Mouse (Mus musculus): Measurements from ENCODE around the gene Haao. TPM values are rescaled to one million over a fixed set of nuclear protein-coding genes. Genes with fewer than 3 reads are reported as not detected.
"Not testable (repeated sequence)": the region's sequence is repeated elsewhere in the genome, so short reads cannot be mapped to it uniquely, and the experiment has no call there.

Gene Haao
- total RNA-seq, 2 experiments from 2014 or later: 0.13 TPM; not detected in 1

DNA sequence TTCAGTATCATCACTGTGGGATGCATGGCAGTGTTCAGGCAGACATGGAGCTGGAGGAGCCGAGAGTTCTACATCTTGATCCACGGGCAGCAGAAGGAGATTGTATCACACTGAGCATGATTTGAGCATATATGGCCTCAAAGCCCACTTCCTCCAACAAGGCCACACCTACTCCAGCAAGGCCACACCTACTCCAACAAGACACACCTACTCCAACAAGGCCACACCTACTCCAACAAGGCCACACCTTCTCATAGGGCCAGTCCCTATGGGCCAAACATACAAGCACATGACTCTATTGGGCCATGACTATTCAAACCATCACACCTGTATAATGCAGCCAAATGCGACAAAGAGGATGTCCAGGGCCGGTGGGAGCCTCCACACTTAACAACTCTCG, 23.6 kb upstream of the Haao start:
- DNase-seq (ENCODE audit: low spot score): no peak
- intact Hi-C loops (cut with DNase I): loop anchor here (5.0 to 10.0 kb wide), 2 partner anchors 516 to 613 kb away; no protein-coding TSS in a partner anchor

- DNase-seq (ENCODE audit: low spot score): no peak
- intact Hi-C loops (cut with DNase I): loop anchor here (5.0 to 10.0 kb wide), 2 partner anchors 517 to 614 kb away; no protein-coding TSS in a partner anchor
Observed at GRCm38 (mm10) chr17:83870385-83870784, 22.6 kb upstream of the Haao start.

- no peak for DNase-seq (ENCODE audit: low spot score)
- intact Hi-C loops (cut with DNase I): no loop called here
Observed at GRCm38 (mm10) chr17:83866582-83866981, 18.8 kb upstream of the Haao start.

- no peak for DNase-seq (ENCODE audit: low spot score)
- intact Hi-C loops (cut with DNase I): no loop called here
Observed at GRCm38 (mm10) chr17:83865366-83865765, 17.6 kb upstream of the Haao start.

DNA sequence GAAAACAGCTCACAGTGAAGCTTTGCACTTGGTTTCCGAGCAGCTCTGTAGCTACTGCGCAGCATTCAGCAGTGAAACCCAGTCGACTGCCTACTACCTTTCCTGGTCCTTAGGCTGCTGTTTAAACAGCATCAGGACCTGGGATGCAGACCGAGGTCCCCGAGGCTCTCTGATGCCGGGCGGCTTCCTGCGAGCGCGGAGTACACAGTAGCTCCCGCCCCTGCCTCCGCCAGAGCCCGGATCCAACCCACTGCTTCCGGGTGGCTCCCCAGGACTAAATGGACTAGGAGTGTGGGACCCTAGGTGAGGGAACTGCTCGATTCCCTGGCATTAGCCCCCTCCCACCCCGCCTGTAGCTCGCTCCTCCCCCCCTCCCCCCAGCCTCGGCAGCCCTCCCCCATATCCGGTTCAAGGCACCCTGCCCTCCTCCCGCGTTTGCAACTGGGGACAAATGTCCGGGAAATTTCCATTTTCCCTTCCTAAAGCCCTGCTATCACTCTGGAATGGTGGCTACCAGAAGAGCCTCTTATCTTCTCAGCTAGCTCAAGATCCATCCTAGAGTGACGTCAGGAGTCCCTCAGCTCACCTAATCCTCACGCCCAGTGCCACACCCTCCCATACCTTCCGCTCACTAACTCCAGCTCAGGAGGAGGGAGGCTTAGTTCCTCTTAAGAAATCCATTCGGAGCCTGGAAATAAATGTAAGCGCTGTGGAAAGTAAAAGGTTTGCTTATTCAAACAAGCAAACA, 14.5 kb upstream of the Haao start:
- intact Hi-C loops (cut with DNase I): no loop called here
- peak; percentile 45 for DNase-seq (ENCODE audit: low spot score)

GRCm38 (mm10) chr17:83861444-83862133, 13.8 kb upstream of the Haao start:
- peak; percentile 89 for DNase-seq (ENCODE audit: low spot score)

GRCm38 (mm10) chr17:83860968-83861367, 13.2 kb upstream of the Haao start:
- DNase-seq (ENCODE audit: low spot score); intact Hi-C loops (cut with DNase I): not testable (repeated sequence)

More at GRCm38 (mm10) chr17:83861444-83862133, 13.8 kb upstream of the Haao start:
- intact Hi-C loops (cut with DNase I): no loop called here

- DNase-seq (ENCODE audit: low spot score): no peak
- intact Hi-C loops (cut with DNase I): no loop called here
Observed at GRCm38 (mm10) chr17:83860224-83860623, 12.5 kb upstream of the Haao start.

- intact Hi-C loops (cut with DNase I): loop anchor here (10.0 kb wide), 1 partner anchor 155 kb away; the partner anchor contains the start of gene Mta3
- no peak for DNase-seq (ENCODE audit: low spot score)
Observed at GRCm38 (mm10) chr17:83859639-83860038, 11.9 kb upstream of the Haao start.

DNA sequence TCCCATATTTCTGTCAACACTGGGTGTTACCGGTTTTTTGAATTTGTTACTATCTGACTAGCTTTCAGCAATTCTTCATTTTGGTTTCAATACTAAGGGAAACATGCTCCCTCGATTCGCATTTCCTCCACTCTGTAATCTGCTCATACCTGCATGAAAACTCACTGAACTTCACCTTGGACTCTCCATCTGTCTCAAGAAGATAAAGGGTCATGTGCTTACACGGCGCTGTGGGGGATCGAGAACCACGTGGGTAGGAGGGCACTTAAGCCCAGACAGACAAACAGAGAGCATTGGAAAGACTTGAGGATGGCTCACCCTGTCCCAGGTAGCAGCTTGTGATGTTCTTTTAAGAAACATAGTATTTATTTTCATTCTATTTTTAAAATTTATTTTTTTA, 10.7 kb upstream of the Haao start:
- intact Hi-C loops (cut with DNase I): loop anchor here (10.0 kb wide), 1 partner anchor 154 kb away; the partner anchor contains the start of gene Mta3
- DNase-seq (ENCODE audit: low spot score): no peak

GRCm38 (mm10) chr17:83854284-83854918, 6.6 kb upstream of the Haao start:
- intact Hi-C loops (cut with DNase I): loop anchor here (10.0 kb wide), 1 partner anchor 150 kb away; the partner anchor contains the start of gene Mta3
- DNase-seq (ENCODE audit: low spot score): no peak

- intact Hi-C loops (cut with DNase I): loop anchor here (10.0 kb wide), 1 partner anchor 149 kb away; the partner anchor contains the start of gene Mta3
- no peak for DNase-seq (ENCODE audit: low spot score)
Observed at GRCm38 (mm10) chr17:83853831-83854230, 6.1 kb upstream of the Haao start.

DNA sequence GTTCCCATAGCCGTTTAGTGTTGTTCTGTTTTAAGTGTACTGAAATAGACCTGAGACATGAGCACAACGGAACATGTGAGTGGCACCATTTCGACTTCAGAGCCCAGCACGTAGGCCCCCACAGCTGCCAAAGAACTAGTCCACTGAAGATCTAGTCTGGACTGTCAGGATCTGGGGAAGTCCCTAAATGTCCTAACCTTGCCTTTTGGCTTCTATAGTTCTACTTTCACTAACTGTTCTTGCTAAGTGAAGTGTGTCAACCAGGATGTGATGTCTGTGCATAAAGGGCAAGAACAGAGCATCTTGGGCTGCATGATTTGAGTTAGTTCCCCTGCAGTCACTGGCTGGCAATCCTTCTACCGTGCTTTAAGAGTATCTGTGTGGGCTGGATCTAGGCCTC, 3.1 kb upstream of the Haao start:
- no peak for DNase-seq (ENCODE audit: low spot score)
- intact Hi-C loops (cut with DNase I): loop anchor here (2.0 to 10.0 kb wide), 3 partner anchors 146 to 580 kb away; partner anchors contain the start of gene Mta3

GRCm38 (mm10) chr17:83850458-83850857, 2.7 kb upstream of the Haao start:
- peak; percentile 24 for DNase-seq (ENCODE audit: low spot score)
- intact Hi-C loops (cut with DNase I): loop anchor here (2.0 to 10.0 kb wide), 3 partner anchors 146 to 580 kb away; partner anchors contain the start of gene Mta3

DNA sequence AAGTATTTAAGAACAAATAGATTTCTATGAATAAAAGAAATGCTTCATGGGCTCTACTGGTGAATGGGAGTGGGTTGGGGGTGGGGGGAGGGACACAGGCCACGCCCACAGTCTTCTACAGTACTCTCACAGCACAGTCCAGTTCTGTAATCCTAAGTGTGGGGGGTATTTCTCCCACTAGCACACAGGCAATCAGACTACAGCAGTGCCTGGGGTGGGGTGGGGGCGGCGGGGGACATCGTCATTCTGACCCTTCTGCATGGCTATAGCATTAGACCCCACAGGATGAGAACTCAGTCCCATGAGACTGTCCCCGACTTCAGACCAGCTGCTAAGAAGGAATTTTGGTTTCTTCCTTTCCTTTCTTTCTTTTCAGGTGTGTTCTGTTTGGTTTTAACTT, 2.0 kb upstream of the Haao start:
- no peak for DNase-seq (ENCODE audit: low spot score)
- intact Hi-C loops (cut with DNase I): loop anchor here (2.0 to 10.0 kb wide), 5 partner anchors 145 to 825 kb away; partner anchors contain the start of gene Mta3

GRCm38 (mm10) chr17:83849081-83849675, 1.4 kb upstream of the Haao start:
- intact Hi-C loops (cut with DNase I): loop anchor here (5.0 to 10.0 kb wide), 2 partner anchors 202 to 824 kb away; no protein-coding TSS in a partner anchor
- no peak for DNase-seq (ENCODE audit: low spot score)

GRCm38 (mm10) chr17:83848482-83848881, 719 bp upstream of the Haao start:
- DNase-seq (ENCODE audit: low spot score): no peak
- intact Hi-C loops (cut with DNase I): loop anchor here (5.0 to 10.0 kb wide), 2 partner anchors 201 to 824 kb away; no protein-coding TSS in a partner anchor

GRCm38 (mm10) chr17:83847100-83847499, 663 bp downstream of the Haao start:
- no peak for DNase-seq (ENCODE audit: low spot score)
- intact Hi-C loops (cut with DNase I): loop anchor here (5.0 to 10.0 kb wide), 2 partner anchors 200 to 822 kb away; no protein-coding TSS in a partner anchor

DNA sequence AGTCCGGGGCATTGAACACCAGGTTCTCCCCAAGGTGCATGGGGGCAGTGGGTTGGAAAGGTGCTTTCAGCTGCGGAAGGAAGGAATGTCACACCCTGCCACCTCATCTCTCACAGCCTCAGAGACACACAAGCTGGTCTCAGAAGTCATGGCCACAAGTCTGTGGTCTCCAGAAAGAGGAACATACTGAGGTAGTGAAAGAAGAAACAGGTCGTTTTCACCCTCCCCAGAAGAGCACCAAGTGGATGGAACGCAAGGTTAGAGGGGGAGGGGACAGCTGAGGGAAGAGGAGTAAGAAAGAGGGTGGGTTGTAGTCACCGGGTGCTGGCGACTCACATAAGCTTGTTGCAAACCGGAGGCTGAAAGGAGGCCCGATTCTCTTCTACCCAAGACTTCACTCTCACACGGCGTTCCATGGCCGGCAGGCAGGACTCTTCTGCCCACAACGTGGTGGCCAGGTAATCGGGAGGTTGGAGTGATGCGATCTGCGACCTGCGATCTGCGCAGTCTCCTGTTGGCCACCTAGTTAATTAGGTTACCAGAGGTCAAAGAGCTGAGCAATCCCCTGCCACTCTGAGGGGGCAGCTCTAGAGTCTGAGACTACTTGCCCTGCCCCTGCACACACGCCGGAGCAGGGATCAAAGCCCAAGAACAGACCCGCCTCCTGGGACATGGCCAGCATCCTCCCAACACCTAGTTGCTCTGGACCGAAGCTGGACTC, 1.3 kb downstream of the Haao start:
- intact Hi-C loops (cut with DNase I): loop anchor here (5.0 to 10.0 kb wide), 2 partner anchors 199 to 822 kb away; no protein-coding TSS in a partner anchor
- DNase-seq (ENCODE audit: low spot score): no peak
